Comparison of ENCODE assay signal across 12 mouse cellular contexts in genomic region chr11:49252048-49252447, GRCm38 (mm10). TPM values are rescaled to one million over a fixed set of nuclear protein-coding genes. Genes with fewer than 3 reads are reported as not detected.
DNase-seq lines count a peak whose midpoint lies in the region; ATAC-seq and TF ChIP-seq lines count a peak whose summit lies in the region.
"Had no signal": no experiment of that assay in that cellular context is flagged by ENCODE, and none has a peak within 500 bp of the region (broad histone marks: within the 10 kb centered on the region; RNA-seq: fewer than 3 reads in every experiment).

No protein-coding gene starts in this region.

- H3K36me3 ChIP-seq in heart, embryonic 14.5 days (ENCODE audit: control insufficient read depth, insufficient read depth, low read length) = peaks cover 47% of the 10 kb centered on the region
- H3K36me3 ChIP-seq in spleen, adult 2 months (ENCODE audit: control insufficient read depth, insufficient read depth, low read length) = peaks cover 22% of the 10 kb centered on the region
- peaks cover 17% of the 10 kb centered on the region for H3K36me3 ChIP-seq in forebrain, embryonic 12.5 days (replicated peaks)

- H3K4me2 ChIP-seq in heart, embryonic 14.5 days (ENCODE audit: low read length) = peak overlapping the region; percentile 87
- no peak overlapping the region for H3K4me2 ChIP-seq in forebrain, embryonic 12.5 days

- no peaks in the 10 kb centered on the region for H3K9me3 ChIP-seq in heart, embryonic 14.5 days (ENCODE audit: control insufficient read depth, low read length)
- H3K9me3 ChIP-seq in forebrain, embryonic 12.5 days = no peaks in the 10 kb centered on the region

- H3K27me3 ChIP-seq in heart, embryonic 14.5 days (ENCODE audit: control insufficient read depth, insufficient read depth, low read length) = no peaks in the 10 kb centered on the region
- no peaks in the 10 kb centered on the region for H3K27me3 ChIP-seq in spleen, adult 2 months (ENCODE audit: control insufficient read depth, insufficient read depth, low read length)
- H3K27me3 ChIP-seq in forebrain, embryonic 12.5 days = no peaks in the 10 kb centered on the region

- peaks cover 15 to 33% of the 10 kb centered on the region in 2 experiments for H3K4me1 ChIP-seq in heart, embryonic 14.5 days (ENCODE audit: control insufficient read depth in 2 of 2, insufficient read depth in 2 of 2, low read length in 2 of 2)
- peaks cover 12% of the 10 kb centered on the region; the same call in 1 of the 2 replicates for H3K4me1 ChIP-seq in spleen, adult 2 months (ENCODE audit: control insufficient read depth, insufficient read depth, insufficient read length)
- peaks cover 34% of the 10 kb centered on the region for H3K4me1 ChIP-seq in forebrain, embryonic 12.5 days

- H3K4me3 ChIP-seq in heart, embryonic 14.5 days (ENCODE audit: control insufficient read depth in 1 of 2, insufficient read depth in 1 of 2, low read depth in 1 of 2, low read length in 2 of 2) = peak overlapping the region in 1 of 2 experiments; percentile 81; a peak in 1 of 4 replicates
- peak overlapping the region; percentile 15; the same call in 1 of the 2 replicates for H3K4me3 ChIP-seq in spleen, adult 2 months (ENCODE audit: extremely low read depth, insufficient read depth, insufficient read length)
- no peak overlapping the region for H3K4me3 ChIP-seq in forebrain, embryonic 12.5 days (replicated peaks)

- H3K9ac ChIP-seq in heart, embryonic 14.5 days (ENCODE audit: low read length) = 0 out of 2 replicates have a peak overlapping the region, but pooled peaks have one; percentile 41
- no peak overlapping the region for H3K9ac ChIP-seq in forebrain, embryonic 12.5 days

- no peak overlapping the region for H3K27ac ChIP-seq in heart, embryonic 14.5 days (replicated peaks in 1 of 2; ENCODE audit: control insufficient read depth in 1 of 2, insufficient read depth in 1 of 2, low read depth in 2 of 2, low read length in 2 of 2)
- H3K27ac ChIP-seq in spleen, adult 2 months (ENCODE audit: insufficient read depth, low read length) = no peak overlapping the region
- H3K27ac ChIP-seq in forebrain, embryonic 12.5 days = no peak overlapping the region

- TF ChIP-seq POLR2A in spleen, adult 2 months (IDR thresholded peaks at IDR 0.05; ENCODE audit: low read depth, low read length) = no peak

- 88% methylated on average over 5 of the region's 5 CpGs for WGBS in heart, embryonic 14.5 days
- 12% methylated on average over 5 of the region's 5 CpGs for WGBS in spleen, adult 2 months
- 91% methylated on average over 5 of the region's 5 CpGs for WGBS in forebrain, embryonic 12.5 days

- TF ChIP-seq CTCF in spleen, adult 2 months (IDR thresholded peaks at IDR 0.05; ENCODE audit: extremely low read depth, insufficient read depth, insufficient read length, insufficient replicate concordance) = no peak

- no peak for ATAC-seq in heart, embryonic 14.5 days (ENCODE audit: insufficient number of reproducible peaks, insufficient read depth, low FRiP score, low read depth)
- ATAC-seq in megakaryocyte progenitor cell, adult 5-6 weeks (replicated peaks; ENCODE audit: poor library complexity) = peak; percentile 11
- ATAC-seq in forebrain, embryonic 12.5 days (ENCODE audit: low FRiP score) = no peak

- no peak for DNase-seq in heart, adult 9 months (ENCODE audit: low spot score in 2 of 2)
- no peak for DNase-seq in spleen, adult 2 months (ENCODE audit: low read depth in 1 of 2, low spot score in 2 of 2)
- DNase-seq in spleen, adult 12 weeks (ENCODE audit: low spot score) = no peak
- DNase-seq in adipocyte (ENCODE audit: low spot score) = no peak
- DNase-seq in urinary bladder, postnatal 14 days (ENCODE audit: low spot score) = no peak
- DNase-seq: cerebellum, postnatal 36 days; midbrain, embryonic 14.5 days; right cerebral cortex, adult 18-20 months had no signal

RNA-seq across cellular contexts. Expression of gene Mgat1, which starts 8.1 kb away (rescaled TPM):
- 38.3 and 43.5 TPM in 2 replicates for polyA plus RNA-seq in heart, embryonic 14.5 days (2014; fragmentation: Nextera tagmentation; extraction: Ambion mirVana)
- polyA plus RNA-seq in spleen, adult 2 months (2012; rRNA removed) = 222 and 255 TPM in 2 replicates
- 36.3 and 40.9 TPM in 2 replicates for total RNA-seq in megakaryocyte progenitor cell, adult 5-6 weeks (2015)
- total RNA-seq in megakaryocyte progenitor cell, adult 5-6 weeks (2017) = 54.2 and 61.9 TPM in 2 replicates
- polyA plus RNA-seq in forebrain, embryonic 12.5 days (2016; fragmentation: Nextera tagmentation; extraction: Ambion mirVana) = 31.4 and 35.5 TPM in 2 replicates

RNA-seq across cellular contexts. Expression of gene Olfr1393, which starts 26.1 kb away (rescaled TPM):
- polyA plus RNA-seq in heart, embryonic 14.5 days (2014; fragmentation: Nextera tagmentation; extraction: Ambion mirVana) = 0.18 and 0.35 TPM in 2 replicates
- polyA plus RNA-seq in spleen, adult 2 months (2012; rRNA removed) = 0.06 TPM in 2 replicates
- 0.05 TPM in 2 replicates for total RNA-seq in megakaryocyte progenitor cell, adult 5-6 weeks (2015)
- total RNA-seq in megakaryocyte progenitor cell, adult 5-6 weeks (2017) = not detected in 2 replicates
- 0.06 and 0.18 TPM in 2 replicates for polyA plus RNA-seq in forebrain, embryonic 12.5 days (2016; fragmentation: Nextera tagmentation; extraction: Ambion mirVana)
- total RNA-seq: layer of hippocampus, adult 8-10 months had no signal

RNA-seq across cellular contexts. Expression of gene Olfr1392, which starts 33.0 kb away (rescaled TPM):
- polyA plus RNA-seq in heart, embryonic 14.5 days (2014; fragmentation: Nextera tagmentation; extraction: Ambion mirVana) = not detected in 2 replicates
- polyA plus RNA-seq in spleen, adult 2 months (2012; rRNA removed) = not detected in 2 replicates
- total RNA-seq in megakaryocyte progenitor cell, adult 5-6 weeks (2015) = not detected in 2 replicates
- total RNA-seq in megakaryocyte progenitor cell, adult 5-6 weeks (2017) = not detected in 2 replicates
- not detected in 2 replicates for polyA plus RNA-seq in forebrain, embryonic 12.5 days (2016; fragmentation: Nextera tagmentation; extraction: Ambion mirVana)
- total RNA-seq: layer of hippocampus, adult 8-10 months had no signal
- polyA plus RNA-seq: midbrain, embryonic 14.5 days had no signal

RNA-seq across cellular contexts. Expression of gene Zfp62, which starts 49.0 kb away (rescaled TPM):
- 30.3 and 32.2 TPM in 2 replicates for polyA plus RNA-seq in heart, embryonic 14.5 days (2014; fragmentation: Nextera tagmentation; extraction: Ambion mirVana)
- 1.4 and 2.4 TPM in 2 replicates for polyA plus RNA-seq in spleen, adult 2 months (2012; rRNA removed)
- total RNA-seq in megakaryocyte progenitor cell, adult 5-6 weeks (2015) = 59.9 and 71.0 TPM in 2 replicates
- total RNA-seq in megakaryocyte progenitor cell, adult 5-6 weeks (2017) = 78.4 and 133 TPM in 2 replicates
- polyA plus RNA-seq in forebrain, embryonic 12.5 days (2016; fragmentation: Nextera tagmentation; extraction: Ambion mirVana) = 60.5 and 63.3 TPM in 2 replicates

RNA-seq across cellular contexts. Expression of gene Olfr10, which starts 52.5 kb away (rescaled TPM):
- not detected in 2 replicates for polyA plus RNA-seq in heart, embryonic 14.5 days (2014; fragmentation: Nextera tagmentation; extraction: Ambion mirVana)
- not detected in 2 replicates for polyA plus RNA-seq in spleen, adult 2 months (2012; rRNA removed)
- total RNA-seq in megakaryocyte progenitor cell, adult 5-6 weeks (2015) = not detected in 2 replicates
- not detected in 2 replicates for total RNA-seq in megakaryocyte progenitor cell, adult 5-6 weeks (2017)
- polyA plus RNA-seq in forebrain, embryonic 12.5 days (2016; fragmentation: Nextera tagmentation; extraction: Ambion mirVana) = not detected in 2 replicates
- total RNA-seq: layer of hippocampus, adult 8-10 months had no signal
- polyA plus RNA-seq: midbrain, embryonic 14.5 days had no signal
